Mouse (Mus musculus) adrenal gland, postnatal 14 days (tissue): ENCODE measurements around the gene Cad. TPM values are rescaled to one million over a fixed set of nuclear protein-coding genes. Genes with fewer than 3 reads are reported as not detected.
"Not testable (repeated sequence)": the region's sequence is repeated elsewhere in the genome, so short reads cannot be mapped to it uniquely, and the experiment has no call there.

Experiments
- DNase-seq: peaks from one replicate; pipeline ENCODE4 v3.0.0; 2021; ENCODE audit warnings: mixed read lengths
- long read RNA-seq, 2 experiments: library from polyadenylated mRNA; stranded (forward); transcript quantifications; one replicate each; pipeline ENCODE4 v2.0.0; 2021
- total RNA-seq: library from RNA; stranded (reverse); gene quantifications from 2 replicates; pipeline ENCODE4 v1.2.3, GENCODE M21; 2021

Gene Cad
- total RNA-seq = 31.0 and 37.3 TPM in 2 replicates
- long read RNA-seq, experiment 1, full-length matches to known transcripts = 7 of 30 reads
- long read RNA-seq, experiment 1, partial matches to known transcripts = 20 of 30 reads
- long read RNA-seq, experiment 1, other reads (novel, unspliced or antisense) = 3 of 30 reads
- long read RNA-seq, experiment 2, full-length matches to known transcripts = 1 of 26 reads
- long read RNA-seq, experiment 2, partial matches to known transcripts = 22 of 26 reads
- long read RNA-seq, experiment 2, other reads (novel, unspliced or antisense) = 3 of 26 reads

DNA sequence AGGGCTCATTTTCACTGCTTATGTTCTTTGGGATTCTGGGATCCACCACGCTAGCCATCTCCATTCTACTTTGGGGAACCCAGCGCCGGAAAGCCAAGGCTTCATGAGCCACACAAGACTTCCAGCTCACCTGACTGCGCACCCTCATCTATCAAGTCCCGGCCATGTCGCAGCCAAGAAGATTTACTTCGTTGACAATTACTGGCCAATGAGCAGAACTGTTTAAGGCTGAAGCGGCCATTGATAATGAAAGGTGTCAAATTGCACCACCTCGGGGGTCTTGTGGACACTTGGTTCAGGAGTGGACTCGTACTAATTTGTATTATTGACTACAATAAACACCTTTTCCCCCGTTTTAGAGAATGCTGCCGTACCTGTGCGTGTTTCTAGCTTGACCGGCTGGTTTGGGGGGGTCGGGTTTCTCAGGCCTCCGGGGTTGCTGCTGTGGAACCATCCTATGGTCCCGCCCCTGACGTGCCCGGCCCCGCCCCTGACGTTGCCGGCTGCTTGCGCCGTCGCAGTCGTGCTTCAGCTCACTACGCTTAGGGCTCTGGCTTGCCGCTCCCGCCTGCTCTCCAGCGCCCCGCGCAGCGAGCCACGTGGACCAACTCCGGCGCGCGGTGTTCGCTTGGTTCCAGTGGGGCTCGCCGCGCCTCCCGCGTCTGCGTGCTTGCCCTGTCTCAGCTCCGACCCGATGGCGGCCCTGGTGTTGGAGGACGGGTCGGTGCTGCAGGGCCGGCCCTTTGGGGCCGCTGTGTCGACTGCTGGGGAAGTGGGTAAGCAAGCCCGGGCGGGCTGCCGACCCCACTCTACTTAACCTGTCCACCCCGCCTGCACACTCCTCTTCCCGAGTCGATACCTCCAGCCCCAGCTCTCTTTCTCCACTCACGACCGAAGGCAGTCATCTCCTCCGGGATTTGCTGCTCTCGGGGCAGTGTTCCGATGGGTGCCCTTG, at the start of gene Cad:
Cad (plus strand) TSS at position 520 of the 955 bp plus-strand sequence.
- peak; percentile 97 for DNase-seq

DNA sequence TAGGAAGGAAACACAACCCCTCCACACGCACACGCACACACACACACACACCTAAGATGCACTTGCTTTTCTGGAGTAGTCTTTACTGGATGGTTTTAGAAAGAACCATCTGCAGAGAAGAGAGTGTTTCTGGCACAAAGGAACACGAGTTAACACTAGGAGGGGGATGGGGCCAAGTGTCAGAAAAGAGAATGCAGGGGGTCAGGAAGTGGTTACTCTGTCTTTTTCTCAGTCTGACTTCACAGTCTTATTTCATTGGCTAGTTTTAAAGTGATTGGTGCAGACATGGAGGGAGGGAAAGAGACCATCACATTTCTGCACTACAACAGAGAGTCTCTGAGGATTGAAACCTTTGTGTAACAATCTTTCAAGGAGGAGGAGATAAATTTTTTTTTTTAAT, 41.8 kb upstream of the Cad start:
- no peak for DNase-seq

DNA sequence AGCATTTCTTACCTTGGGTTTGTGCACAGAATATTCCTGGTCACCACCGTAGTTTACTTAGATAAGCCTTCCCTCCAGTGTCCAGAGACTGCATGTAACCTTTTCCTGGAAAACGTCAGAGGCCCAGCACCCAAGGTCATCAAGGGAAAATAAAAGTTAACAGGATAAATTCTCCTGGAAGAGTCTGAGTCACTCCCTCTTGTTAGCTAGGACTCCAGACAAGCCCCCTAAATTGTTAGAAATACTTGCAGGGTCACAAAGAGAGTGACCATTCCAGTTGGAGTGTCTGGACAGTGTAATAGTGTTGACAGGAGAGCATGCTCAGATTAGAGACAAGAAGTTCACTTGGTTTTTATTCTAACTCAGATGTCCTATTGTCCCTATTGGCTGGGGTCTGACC, 38.7 kb upstream of the Cad start:
- DNase-seq = no peak

DNA sequence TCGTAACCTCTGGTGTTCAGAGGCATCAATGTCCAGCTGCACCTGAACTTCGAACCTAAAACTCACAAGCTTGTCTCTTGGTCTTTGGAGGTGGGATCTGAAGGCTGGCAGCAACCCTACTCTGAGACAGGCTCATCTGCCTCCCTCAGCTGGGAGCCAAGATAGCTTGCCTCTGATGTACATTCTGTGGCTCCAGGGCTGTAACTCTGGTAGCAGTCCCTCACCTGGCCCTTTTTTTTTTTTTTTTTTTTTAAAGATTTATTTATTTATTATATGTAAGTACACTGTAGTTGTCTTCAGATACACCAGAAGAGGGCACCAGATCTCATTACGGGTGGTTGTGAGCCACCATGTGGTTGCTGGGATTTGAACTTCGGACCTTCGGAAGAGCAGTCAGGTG, 32.8 kb upstream of the Cad start:
- not testable (repeated sequence) for DNase-seq

DNA sequence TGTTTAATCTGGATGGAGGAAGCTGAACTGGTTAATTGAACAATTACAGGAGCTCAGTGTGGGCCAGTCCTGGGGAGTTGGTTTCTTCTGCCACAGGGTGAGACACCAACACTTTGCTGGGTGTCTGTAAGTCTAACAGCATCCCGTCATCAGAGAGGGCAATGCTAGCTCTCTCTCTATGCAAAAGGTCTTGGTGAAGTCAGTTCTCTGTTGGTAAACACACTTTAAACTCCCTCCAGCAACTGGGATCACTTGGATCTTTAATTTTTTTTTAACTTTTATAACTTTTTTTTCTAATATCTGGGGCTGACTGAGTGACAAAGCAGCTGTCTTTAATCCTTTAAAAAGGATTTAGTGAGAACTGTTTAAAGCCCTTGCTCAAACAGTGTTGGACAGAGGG, 31.9 kb upstream of the Cad start:
- DNase-seq = no peak

DNA sequence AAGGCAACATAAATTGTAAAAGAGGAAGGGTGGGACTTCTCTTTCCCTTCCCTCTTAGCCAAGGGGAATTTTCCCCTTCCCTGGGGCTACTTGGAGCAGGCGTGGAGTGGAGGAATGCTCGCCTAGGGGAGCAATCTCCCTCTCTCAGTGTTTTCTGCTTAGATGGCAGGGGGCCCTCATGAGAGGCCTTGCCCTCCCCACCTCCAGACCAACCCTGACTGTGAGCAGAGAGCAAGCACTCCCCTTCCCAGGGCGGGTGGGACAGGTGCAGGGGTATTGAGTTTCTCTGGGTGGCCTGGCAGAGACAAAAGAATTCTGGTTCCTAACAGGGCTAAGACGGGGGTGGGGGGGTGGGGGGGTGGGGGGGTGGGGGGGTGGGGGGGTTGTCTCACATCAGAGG, 31.3 kb upstream of the Cad start:
- no peak for DNase-seq

DNA sequence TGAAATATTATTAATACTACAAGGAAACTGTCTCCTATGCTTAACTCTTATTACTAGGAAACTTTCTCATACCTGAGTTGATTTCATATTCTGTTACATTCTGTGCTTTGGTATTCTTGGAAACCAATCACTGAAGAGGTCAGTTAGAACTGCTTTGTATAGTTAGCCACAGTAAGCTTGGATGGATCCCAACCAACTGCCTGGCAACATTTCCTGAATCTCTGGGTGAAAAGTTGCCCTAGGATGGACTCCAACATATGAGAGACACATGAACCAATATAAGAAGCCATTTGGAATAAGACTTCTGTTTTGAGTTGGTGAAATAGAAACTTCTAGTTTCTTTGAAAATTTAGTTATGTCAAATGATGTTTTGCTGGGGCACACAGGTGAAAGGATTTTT, 29.9 kb upstream of the Cad start:
- DNase-seq = no peak

DNA sequence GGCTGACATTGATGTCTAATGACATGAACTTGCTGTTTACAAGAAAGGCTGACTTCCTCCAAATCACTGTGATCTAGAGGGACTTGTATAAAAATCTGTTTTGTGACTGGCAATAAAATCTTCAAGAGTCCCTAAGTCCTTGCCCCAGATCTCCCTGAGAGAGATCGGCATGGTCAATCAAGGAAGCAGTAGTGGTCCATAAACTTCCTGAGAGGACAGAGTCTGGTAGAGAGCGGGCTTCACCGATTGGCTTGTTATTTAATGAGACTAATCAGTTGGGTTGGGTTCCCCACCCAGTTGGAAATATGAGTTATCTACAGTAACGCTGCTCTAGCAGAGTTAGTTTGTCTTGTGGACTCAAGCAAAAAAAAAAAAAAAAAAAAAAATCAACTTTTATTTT, 23.7 kb upstream of the Cad start:
- no peak for DNase-seq

DNA sequence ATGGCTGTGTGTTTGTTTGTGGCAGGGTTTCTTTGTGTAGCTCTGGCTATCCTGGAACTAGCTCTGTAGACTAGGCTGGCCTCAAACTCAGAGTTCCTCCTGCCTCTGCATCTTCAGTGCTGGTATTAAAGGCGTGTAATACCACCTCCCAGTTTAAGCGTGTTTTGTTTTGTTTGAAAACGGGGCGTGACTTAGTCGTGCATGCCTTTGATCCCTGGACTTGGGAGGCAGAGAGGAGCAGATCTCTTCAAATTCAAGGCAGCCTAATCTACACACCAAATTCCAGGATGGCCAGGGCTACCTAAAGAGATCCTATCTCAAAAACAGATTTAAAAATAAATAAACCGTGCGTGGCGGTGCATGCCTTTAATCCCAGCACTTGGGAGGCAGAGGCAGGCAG, 23.1 kb upstream of the Cad start:
- DNase-seq = no peak

DNA sequence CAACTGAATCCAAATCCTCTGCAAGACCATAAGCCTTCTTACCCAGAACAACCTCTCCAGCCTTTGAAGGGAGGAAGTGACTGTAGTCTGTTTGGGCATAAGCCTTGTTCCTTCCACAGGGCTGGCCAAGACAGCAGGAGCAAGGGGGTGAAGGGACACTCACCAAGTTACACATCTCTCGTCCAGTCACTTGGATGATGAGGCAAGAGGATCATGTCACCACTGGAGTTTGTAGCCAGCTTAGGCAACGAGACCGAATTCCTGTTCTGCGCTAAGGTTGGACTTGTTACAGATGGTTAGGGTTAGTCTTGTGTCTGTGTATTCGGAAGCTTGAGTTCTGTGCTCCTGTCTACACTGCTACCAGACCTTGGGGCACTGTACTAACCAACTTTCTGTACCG, 19.9 kb upstream of the Cad start:
- DNase-seq = peak; percentile 27

DNA sequence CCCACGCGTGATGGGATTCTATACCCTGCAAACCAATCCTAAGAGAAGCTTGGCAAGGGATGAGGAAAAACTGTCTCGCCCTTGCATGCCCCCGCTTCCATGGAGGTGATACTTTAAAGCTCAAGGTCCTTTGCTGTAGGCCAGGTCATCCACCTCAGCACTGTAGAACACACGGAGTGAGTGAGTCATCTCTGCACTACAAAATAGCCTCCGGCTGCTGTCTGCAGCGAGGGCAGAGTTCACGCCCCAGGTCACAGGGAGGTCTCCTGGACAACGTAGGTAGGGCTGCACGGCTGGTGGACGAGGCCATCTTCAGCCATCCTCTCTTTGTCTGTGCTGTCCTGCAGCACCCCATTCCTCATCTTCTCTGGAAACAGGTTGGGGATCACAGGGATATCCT, 18.0 kb upstream of the Cad start:
- DNase-seq = not testable (repeated sequence)

DNA sequence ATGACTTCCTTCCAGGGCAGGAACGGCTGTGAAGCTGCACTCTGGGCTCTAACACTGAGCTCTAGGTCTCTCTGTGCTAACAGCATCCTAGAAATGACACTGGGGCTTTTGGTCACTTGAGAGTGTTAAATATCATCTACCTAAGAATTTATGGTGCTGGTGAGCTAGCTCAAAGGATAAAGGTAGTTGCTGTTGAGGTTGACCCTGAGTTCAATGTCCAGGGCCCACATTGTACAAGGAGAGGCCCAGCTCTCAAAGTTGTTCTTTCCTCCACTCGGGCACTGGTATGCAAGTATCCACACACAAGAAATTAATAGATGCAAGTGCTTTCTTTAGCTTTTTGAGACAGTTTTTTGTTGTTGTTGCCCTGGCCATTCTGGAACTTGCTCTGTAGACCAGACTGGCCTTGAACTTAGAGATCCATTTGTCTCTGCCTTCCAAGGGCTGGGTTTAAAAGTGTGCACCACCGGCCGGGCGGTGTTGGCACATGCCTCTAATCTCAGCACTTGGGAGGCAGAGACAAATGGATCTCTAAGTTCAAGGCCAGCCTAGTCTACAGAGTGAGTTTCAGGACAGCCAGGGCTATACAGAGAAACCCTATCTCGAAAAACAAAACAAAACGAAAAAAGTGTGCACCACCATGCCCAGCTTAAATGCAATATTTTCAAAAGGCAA, 16.3 kb upstream of the Cad start:
- DNase-seq = peak; percentile 75

DNA sequence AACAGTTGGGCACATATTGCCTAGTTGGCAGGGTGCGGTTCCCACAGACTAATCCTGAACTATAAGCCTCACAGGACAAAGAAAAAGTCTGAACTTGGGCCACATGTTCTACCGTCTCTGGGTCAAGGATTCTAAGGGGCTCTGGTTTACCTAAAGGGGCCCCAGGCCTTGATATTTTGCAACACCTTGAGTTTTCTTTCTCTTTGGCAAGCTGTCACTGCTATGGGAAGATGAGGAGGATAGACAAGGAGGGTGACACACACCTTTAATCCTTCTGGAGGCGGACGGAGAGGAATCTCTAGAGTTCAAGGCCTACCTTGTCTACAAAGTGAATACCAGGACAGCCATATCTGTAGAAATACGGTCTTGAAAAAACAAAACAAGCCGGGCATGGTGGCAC, 8.2 kb upstream of the Cad start:
- DNase-seq = no peak

DNA sequence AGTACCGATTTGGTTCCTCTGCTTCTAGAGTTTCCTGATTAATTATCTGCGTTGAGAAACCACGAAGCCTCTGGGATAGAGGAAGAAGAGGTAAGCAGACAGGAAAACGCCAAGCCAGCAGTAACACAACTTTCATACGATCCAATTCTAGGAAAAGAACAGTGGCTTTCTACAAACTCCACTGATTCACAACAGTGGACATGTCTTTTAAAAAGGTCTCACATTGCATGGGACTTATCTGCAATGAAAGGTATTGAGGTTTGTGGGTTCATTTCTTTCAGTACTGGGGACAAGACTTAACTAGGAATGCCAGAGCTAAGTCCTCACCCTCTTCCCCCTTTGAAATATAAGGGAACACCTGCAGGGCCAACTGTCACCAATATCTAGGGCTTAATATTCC, 7.5 kb upstream of the Cad start:
- no peak for DNase-seq

DNA sequence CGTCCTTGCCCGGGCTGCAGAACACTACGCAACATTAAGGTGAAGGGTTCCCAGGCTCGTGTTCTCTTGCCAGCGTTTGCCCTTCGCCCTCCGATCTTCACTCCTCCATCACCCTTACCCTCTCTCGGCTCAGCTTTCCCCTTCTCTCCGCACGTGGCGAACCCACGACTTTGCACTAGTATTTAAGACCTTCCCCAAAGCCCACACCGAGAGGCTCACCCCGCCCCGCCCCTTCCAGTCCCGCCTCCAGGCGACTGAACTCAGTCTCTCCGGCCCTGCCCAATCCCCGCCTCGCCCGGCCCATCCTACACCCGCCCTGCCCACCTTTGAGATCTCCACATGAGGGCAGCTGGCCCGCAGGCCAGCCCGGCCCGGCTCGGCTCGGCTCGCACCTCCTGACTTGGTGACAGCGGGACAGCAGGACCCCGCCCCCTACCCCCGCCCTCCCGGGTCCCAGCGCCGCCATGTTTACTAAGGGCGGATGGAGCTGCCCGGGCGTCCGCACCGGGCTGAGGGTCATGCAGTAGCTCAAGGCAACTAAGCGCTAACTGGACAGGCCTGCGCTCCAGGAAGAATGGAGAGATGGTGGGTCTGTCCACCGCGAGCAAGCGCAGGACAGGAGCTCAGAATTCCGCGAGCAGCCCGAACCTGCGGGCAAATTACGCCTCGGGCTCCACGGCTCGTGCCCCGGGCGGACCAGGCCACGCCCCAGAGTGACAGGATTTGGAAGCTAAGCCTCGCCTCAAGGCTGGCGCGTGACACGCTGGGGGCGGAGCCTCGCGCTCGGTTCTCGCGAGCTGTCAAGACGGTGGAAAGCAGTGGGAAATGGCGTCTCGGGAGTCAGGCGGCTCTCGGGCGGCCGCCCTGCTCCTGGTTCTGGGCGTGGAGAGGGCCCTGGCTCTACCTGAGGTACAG, 6.5 kb upstream of the Cad start, which contains the start of gene Atraid:
Atraid (plus strand) TSS at position 465 of the 915 bp plus-strand sequence.
- DNase-seq = peak; percentile 99

DNA sequence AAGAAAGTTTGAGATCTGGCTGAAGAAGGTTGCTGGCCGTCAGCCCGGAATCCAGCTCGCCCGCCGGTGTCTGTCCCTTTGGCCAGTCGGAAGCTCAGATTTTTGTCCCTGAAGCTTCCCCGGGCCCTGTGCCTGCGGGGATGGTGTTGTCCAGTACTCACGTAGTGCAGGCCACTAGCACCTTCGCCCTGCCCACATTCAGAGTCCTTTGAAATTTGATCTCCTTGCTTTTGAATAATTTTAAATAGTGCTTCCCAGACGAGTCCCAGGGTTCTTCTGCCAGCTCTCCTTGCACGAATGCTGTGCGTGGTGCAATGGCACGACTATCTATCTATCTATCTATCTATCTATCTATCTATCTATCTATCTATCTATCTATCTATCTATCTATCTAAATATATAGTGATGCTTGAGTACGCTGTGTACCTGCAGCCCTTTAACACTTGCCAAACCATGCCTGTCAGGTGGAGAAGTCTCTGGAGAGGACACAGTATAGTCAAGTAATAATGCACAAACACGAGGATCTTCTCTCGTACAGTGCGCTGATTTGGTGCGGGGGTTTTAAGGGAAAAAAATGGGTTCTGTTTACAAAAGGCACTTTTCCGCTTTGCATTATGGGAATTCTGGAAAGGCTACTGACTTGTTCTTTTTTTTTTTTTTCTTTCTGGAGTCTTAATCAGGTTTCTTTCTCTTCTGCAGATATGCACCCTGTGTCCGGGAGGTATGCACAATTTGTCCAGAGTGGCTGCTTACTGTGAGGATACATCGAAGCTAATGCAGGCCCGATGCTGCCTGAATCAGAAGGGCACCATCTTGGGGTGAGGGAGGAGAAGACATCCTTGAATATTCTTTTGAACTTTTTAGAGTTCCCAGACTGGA, 5.6 kb upstream of the Cad start, which contains the start of gene Slc5a6:
Slc5a6 (minus strand) TSS at position 162 of the 879 bp plus-strand sequence.
- peak; percentile 64 for DNase-seq

DNA sequence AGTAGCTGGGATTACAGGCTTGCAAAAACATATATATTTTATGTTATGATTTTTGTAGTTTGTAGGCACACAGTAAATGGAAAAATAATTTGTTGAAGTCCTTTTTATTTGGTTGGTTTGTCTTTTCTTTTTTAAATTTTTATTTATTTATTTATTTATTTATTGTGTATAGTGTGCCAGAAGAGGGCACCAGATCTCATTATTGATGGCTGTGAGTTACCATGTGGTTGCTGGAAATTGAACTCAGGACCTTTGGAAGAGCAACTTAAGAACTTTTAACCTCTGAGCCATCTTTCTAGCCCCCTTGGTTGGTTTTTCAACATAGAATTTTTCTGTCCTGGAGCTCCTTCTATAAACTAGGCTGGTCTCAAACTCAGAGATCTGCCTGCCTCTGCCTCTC, 4.2 kb upstream of the Cad start:
- no peak for DNase-seq

DNA sequence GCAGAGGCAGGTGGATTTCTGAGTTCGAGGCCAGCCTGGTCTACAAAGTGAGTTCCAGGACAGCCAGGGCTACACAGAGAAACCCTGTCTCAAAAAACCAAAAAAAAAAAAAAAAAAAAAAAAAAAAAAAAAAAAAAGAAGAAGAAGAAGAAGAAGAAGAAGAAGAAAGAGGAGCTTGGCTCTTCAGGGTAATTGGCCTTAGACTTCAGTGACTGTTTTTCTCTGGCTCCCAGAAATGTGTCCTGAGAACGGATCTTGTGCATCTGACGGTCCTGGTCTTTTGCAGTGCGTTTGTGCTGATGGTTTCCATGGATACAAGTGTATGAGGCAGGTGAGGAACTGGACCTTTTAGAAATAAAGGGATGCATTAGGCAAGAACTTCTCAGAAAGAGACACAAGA, 852 bp upstream of the Cad start:
- DNase-seq = not testable (repeated sequence)

DNA sequence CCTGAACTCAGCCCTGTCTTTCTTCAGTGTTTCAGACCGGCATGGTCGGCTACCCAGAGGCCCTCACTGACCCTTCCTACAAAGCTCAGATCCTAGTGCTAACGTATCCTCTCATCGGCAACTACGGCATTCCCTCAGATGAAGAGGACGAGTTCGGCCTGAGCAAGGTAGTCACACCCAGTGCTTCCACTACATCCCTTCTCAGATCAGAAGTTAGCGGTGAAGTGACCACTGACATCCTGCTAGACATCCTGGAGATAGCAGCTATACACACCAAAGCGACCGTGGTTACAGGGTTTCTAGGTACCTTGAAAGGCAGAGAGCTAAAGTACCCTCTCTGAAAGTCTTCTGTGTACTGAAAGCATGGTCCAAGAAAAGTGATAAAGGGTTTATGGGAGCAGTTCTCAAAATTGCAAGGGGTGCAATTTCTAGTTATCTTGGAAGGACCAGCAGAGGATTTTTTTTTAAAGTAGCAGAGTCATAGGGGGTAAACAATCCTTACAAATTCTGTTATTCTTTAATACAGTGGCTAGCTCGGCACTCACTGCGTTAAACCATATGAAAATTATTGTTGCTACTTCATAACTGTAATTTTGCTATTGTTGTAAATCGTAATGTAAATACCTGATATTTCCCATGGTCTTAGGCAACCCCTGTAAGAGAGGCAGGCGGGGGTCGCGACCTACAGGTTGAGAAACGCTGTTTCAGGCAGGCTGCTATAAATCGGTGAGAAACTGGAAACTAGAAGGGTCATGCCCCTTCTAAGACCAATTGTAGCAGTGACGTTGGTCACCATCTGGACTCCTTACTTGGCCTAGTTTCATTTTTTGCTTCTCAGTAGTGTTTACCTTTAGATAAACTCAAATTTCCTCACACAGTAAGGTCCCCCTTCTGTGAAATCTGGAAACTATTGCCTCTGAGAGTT, 898 bp downstream of the Cad start:
- no peak for DNase-seq

DNA sequence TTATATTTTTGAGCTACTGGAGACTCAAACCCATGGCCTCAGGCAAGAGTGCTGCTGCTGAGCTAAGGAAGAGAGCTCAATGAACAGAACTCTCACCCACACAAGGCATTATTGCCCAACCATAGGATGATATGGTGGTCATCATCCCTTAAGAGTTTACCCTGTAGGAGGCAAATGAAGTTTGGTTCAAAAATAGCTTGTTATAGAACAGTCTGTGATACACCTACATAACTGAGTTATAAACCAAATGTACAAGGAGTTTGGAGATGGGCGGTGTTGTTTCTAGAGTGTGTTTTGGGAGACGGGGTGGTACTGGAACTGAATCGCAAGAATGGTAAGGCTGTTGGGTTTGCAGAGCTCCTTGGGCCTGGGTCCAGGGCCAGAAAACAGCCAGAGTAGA, 15.2 kb downstream of the Cad start:
- no peak for DNase-seq
